Mouse (Mus musculus): ENCODE data around the gene Ikbkg.
"Not testable (repeated sequence)": the region's sequence is repeated elsewhere in the genome, so short reads cannot be mapped to it uniquely, and the experiment has no call there.

The Ikbkg gene

DNA sequence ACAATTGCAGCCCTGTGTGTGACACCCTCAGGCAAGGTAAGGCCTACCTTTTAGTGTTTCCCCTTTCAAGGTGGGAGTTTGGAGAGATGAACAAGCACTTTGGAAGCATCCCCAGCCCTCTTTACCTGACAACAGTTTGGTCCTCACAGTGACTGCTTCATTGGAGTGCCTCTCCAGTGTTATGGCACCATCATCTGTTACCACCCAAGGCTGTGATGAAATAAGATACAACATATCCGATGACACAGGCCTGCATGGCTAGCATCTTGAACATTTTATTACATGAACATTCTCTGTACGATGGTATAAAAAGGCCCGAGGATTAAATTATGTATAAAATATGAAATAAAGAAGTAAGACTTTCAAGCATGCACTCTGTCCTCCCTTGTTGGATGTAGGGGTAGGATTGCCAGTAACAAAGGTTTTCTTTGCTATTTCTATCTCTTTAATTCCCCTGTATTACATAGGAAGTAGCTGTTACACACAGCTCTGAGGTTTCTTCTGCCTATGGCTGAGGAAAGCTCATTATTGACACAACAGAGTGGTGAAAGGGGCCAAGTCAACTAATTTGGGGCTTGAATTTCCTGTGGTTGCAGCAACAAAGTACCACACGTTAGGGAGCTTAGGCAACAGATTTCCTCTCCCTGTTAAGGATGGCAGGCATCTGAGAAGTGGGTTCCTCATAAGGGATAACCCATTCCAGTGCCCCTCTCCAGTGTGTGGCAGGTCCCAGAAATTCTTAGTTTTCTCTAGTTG is 58.2 kb downstream of the Ikbkg start:
- DNase-seq (ENCODE audit: low spot score) = no peak

DNA sequence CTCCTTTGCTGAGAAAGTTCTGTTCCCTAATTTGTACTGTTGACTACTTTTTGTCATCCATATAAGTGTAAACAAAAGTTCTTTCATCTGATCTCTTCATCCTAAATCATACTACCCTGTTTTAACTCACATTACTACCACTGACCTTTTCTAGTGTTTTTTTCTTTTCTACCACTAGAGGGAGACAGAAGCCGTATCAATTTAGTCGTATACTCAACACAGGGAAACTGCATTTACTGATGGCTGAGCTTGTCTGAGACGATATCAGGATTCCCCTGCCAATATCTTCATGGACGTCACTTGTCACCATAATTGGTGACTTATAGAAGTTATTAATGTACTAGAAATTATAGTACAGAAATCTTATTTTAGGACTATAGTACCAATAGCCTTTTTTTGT is 59.7 kb downstream of the Ikbkg start:
- peak; percentile 58 for DNase-seq (ENCODE audit: low spot score)

DNA sequence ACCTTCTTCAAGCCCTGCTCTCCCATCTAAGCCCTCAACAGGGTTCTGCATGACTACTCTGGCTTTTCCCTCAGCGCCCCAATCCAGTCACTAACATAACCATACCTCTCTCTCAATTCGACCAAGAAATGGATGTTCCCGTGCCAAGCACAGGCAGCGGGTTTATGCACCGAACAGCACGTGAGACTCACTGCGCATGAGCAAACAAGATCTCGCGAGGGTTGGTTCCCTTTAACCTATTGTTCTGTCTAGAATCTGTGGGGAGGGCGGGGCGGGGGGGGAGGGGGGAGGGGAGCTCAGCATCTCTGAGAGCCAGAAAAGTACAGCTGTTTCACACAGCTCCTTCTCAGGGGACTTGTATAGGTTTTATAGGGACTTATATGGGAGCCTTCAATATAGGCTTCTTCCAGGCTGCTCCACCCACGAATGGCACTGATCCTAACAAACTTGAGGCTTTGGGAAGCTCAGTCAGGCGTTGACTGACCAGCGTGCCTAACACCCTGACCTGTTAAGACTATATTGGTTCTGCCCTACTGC is 88.3 kb downstream of the Ikbkg start, which contains the start of gene Gm6880:
Gene Gm6880, minus strand, starts transcription at position 51 of the 537 bp plus-strand sequence.
- DNase-seq (ENCODE audit: low spot score) = not testable (repeated sequence)

DNA sequence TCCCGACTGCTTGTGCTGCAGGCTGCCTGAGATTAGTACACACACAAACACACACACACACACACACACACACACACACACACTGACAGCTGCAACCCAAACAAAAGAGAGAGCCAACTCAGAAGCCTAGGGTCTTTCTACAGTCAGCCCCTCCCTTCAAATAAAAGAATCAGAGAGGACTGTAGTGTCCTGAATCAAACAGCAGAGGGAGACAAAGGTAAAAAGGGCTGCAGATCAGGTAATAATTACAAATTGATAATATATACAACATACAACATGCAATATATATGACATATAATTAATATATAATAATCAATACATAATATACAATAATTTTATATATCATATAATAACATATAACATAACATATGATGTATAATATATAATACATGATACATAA is 104.0 kb downstream of the Ikbkg start:
- no peak for DNase-seq (ENCODE audit: low spot score)
